Comparison of ENCODE assay signal across 22 mouse cellular contexts in the genomic region with DNA sequence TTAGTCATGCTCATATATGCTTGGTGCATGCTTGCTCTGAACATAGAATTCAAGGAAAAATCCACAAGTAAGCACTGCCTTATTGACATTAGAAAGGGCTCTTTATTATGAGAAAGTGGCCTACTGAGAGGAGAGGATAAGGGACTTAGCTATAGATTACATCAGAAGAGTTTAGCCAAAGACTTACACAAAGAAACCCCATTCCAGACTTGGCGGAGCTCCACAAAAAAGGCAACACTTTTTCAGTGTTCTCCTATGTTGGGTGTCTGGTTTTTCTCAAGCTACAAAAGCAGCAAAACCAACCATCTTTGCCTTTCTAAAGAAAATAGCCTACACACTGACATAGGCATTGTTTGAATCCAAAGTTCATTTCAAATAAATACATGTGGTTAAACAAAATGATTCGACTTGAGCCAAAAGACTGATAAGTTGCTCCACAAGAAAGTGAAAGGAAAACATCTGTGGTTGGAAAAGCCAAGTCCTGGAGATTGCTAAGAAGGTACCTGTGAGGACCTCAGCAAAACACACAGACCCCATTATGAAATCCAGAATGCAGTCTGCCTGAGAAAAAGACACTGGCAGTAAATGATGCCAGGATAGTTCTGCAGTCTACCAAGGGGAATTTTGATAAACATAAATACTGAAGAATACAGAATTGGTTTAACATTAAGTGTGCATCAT.
A peak's percentile ranks its signal among the peaks of the same experiment; 100 is the strongest.
DNase-seq lines count a peak whose midpoint lies in the region; ATAC-seq lines count a peak whose summit lies in the region.
"Had no signal": no experiment of that assay in that cellular context is flagged by ENCODE, and none has a peak within 500 bp of the region (broad histone marks: within the 10 kb centered on the region; RNA-seq: fewer than 3 reads in every experiment).

No protein-coding gene starts in this region.

- H3K36me3 ChIP-seq in heart, embryonic 13.5 days, result no peaks in the 10 kb centered on the region
- no peaks in the 10 kb centered on the region for H3K36me3 ChIP-seq in limb, embryonic 13.5 days
- no peaks in the 10 kb centered on the region for H3K36me3 ChIP-seq in limb, embryonic 10.5 days
- H3K36me3 ChIP-seq in stomach, embryonic 14.5 days (ENCODE audit: control insufficient read depth, insufficient read depth, low read length), result no peaks in the 10 kb centered on the region
- no peaks in the 10 kb centered on the region for H3K36me3 ChIP-seq in midbrain, embryonic 14.5 days (ENCODE audit: control insufficient read depth, insufficient read depth, low read length)
- H3K36me3 ChIP-seq: hindbrain, embryonic 15.5 days had no signal

- ATAC-seq in heart, embryonic 13.5 days (ENCODE audit: extremely low read depth, insufficient number of reproducible peaks, low FRiP score, low TSS enrichment), result peak; percentile 37; the same call in 1 of the 2 replicates
- peak; percentile 32; the same call in 1 of the 2 replicates for ATAC-seq in limb, embryonic 13.5 days (ENCODE audit: low FRiP score, low read depth)
- ATAC-seq in stomach, embryonic 14.5 days (ENCODE audit: insufficient number of reproducible peaks, insufficient read depth, low FRiP score, low read depth), result peak; percentile 86
- no peak for ATAC-seq in midbrain, embryonic 14.5 days (ENCODE audit: low FRiP score, low TSS enrichment)

- 58% methylated on average over 2 of the region's 2 CpGs for whole genome bisulfite sequencing in heart, embryonic 13.5 days
- WGBS in limb, embryonic 13.5 days, result 70% methylated on average over 2 of the region's 2 CpGs
- 94% methylated on average over 2 of the region's 2 CpGs for WGBS in limb, embryonic 10.5 days
- whole genome bisulfite sequencing in stomach, embryonic 14.5 days, result 14% methylated on average over 2 of the region's 2 CpGs
- 50% methylated on average over 2 of the region's 2 CpGs for WGBS in midbrain, embryonic 14.5 days

- H3K4me3 ChIP-seq in heart, embryonic 13.5 days, result no peak overlapping the region
- no peak overlapping the region for H3K4me3 ChIP-seq in limb, embryonic 13.5 days
- no peak overlapping the region for H3K4me3 ChIP-seq in limb, embryonic 10.5 days
- no peak overlapping the region for H3K4me3 ChIP-seq in stomach, embryonic 14.5 days (ENCODE audit: low read depth, low read length)
- no peak overlapping the region for H3K4me3 ChIP-seq in midbrain, embryonic 14.5 days (replicated peaks; ENCODE audit: low read depth, low read length)
- H3K4me3 ChIP-seq: hindbrain, embryonic 15.5 days; layer of hippocampus, adult 2 months had no signal

- intact Hi-C loops in heart, postnatal 14 days (cut with DNase I), result no loop called here

- no peak overlapping the region for H3K9ac ChIP-seq in heart, embryonic 13.5 days
- H3K9ac ChIP-seq in limb, embryonic 13.5 days, result no peak overlapping the region
- H3K9ac ChIP-seq in stomach, embryonic 14.5 days (replicated peaks; ENCODE audit: low read depth, low read length), result no peak overlapping the region
- no peak overlapping the region for H3K9ac ChIP-seq in midbrain, embryonic 14.5 days (replicated peaks; ENCODE audit: low read length)
- H3K9ac ChIP-seq: hindbrain, embryonic 15.5 days had no signal

- no peaks in the 10 kb centered on the region for H3K27me3 ChIP-seq in heart, embryonic 13.5 days (replicated peaks)
- H3K27me3 ChIP-seq in limb, embryonic 13.5 days, result no peaks in the 10 kb centered on the region
- no peaks in the 10 kb centered on the region for H3K27me3 ChIP-seq in limb, embryonic 10.5 days (ENCODE audit: low read depth, poor library complexity, severe bottlenecking)
- no peaks in the 10 kb centered on the region for H3K27me3 ChIP-seq in stomach, embryonic 14.5 days (ENCODE audit: control insufficient read depth, insufficient read depth, low read length)
- H3K27me3 ChIP-seq in midbrain, embryonic 14.5 days (ENCODE audit: control insufficient read depth, insufficient read depth, low read length), result no peaks in the 10 kb centered on the region
- H3K27me3 ChIP-seq: hindbrain, embryonic 15.5 days had no signal

- H3K9me3 ChIP-seq in heart, embryonic 13.5 days, result no peaks in the 10 kb centered on the region
- no peaks in the 10 kb centered on the region for H3K9me3 ChIP-seq in limb, embryonic 13.5 days
- no peaks in the 10 kb centered on the region for H3K9me3 ChIP-seq in limb, embryonic 10.5 days (replicated peaks)
- H3K9me3 ChIP-seq in stomach, embryonic 14.5 days (ENCODE audit: control insufficient read depth, low read depth, low read length), result no peaks in the 10 kb centered on the region
- H3K9me3 ChIP-seq in midbrain, embryonic 14.5 days (ENCODE audit: control insufficient read depth, low read length), result no peaks in the 10 kb centered on the region
- H3K9me3 ChIP-seq: hindbrain, embryonic 15.5 days had no signal

- no peak for DNase-seq in heart, postnatal 14 days
- DNase-seq in limb, embryonic 10.5 days (ENCODE audit: low spot score), result no peak
- peak; percentile 12 for DNase-seq in fibroblast of lung, adult 2 months (ENCODE audit: low read depth)
- DNase-seq in cerebellum, adult 9-10 months, result no peak
- DNase-seq in midbrain, embryonic 14.5 days, result no peak
- DNase-seq: adrenal gland, adult 2 months; B cell, adult 2 months; cerebellum, postnatal 14 days; embryo, embryonic 11 days; kidney, adult 2 months; kidney, postnatal 10 days; layer of hippocampus, postnatal 36 days; lung, adult 18-20 months; retina, postnatal 1 day; thymus, postnatal 14 days had no signal

- peaks cover 3% of the 10 kb centered on the region; the same call in 1 of the 2 replicates for H3K4me1 ChIP-seq in heart, embryonic 13.5 days
- no peaks in the 10 kb centered on the region for H3K4me1 ChIP-seq in limb, embryonic 13.5 days
- no peaks in the 10 kb centered on the region for H3K4me1 ChIP-seq in limb, embryonic 10.5 days
- H3K4me1 ChIP-seq in stomach, embryonic 14.5 days (ENCODE audit: control insufficient read depth, insufficient read depth, low read length), result no peaks in the 10 kb centered on the region
- no peaks in the 10 kb centered on the region for H3K4me1 ChIP-seq in midbrain, embryonic 14.5 days (ENCODE audit: control insufficient read depth, insufficient read depth, low read length)
- H3K4me1 ChIP-seq: hindbrain, embryonic 15.5 days had no signal

- no peak overlapping the region for H3K27ac ChIP-seq in heart, embryonic 13.5 days (replicated peaks)
- H3K27ac ChIP-seq in limb, embryonic 13.5 days, result no peak overlapping the region
- H3K27ac ChIP-seq in limb, embryonic 10.5 days, result no peak overlapping the region
- peak overlapping the region; percentile 40; the same call in 1 of the 2 replicates for H3K27ac ChIP-seq in stomach, embryonic 14.5 days (ENCODE audit: low read length)
- no peak overlapping the region for H3K27ac ChIP-seq in midbrain, embryonic 14.5 days (replicated peaks; ENCODE audit: low read depth, low read length)
- H3K27ac ChIP-seq: hindbrain, embryonic 15.5 days; layer of hippocampus, adult 2 months; macrophage had no signal

- no peak overlapping the region for H3K4me2 ChIP-seq in heart, embryonic 13.5 days
- no peak overlapping the region for H3K4me2 ChIP-seq in limb, embryonic 13.5 days (replicated peaks)
- no peak overlapping the region for H3K4me2 ChIP-seq in stomach, embryonic 14.5 days (replicated peaks; ENCODE audit: low read depth, low read length)
- no peak overlapping the region for H3K4me2 ChIP-seq in midbrain, embryonic 14.5 days (ENCODE audit: low read length)
- H3K4me2 ChIP-seq: hindbrain, embryonic 15.5 days; midbrain, embryonic 11.5 days had no signal
